Mouse (Mus musculus) forebrain, embryonic 12.5 days (tissue): ENCODE data around the gene Gm13089. TPM values are rescaled to one million over a fixed set of nuclear protein-coding genes. Genes with fewer than 3 reads are reported as not detected.
"Not testable (repeated sequence)": the region's sequence is repeated elsewhere in the genome, so short reads cannot be mapped to it uniquely, and the experiment has no call there.

Source experiments
- ATAC-seq: fragments of 200-750 bp; cut with Nextera tagmentation; 2 replicates; pipeline ENCODE4 v1.8.0; 2017; ENCODE audit warnings: moderate TSS enrichment; ENCODE audit not compliant: low FRiP score
- H3K27ac ChIP-seq: fragments of 300-500 bp; sonication (generic); 2 replicates; pipeline ENCODE4 v1.5.1; 2016; ENCODE audit warnings: mild to moderate bottlenecking
- H3K27me3 ChIP-seq: fragments of 300-500 bp; sonication (generic); 2 replicates; pipeline ENCODE4 v1.6.1; 2016; ENCODE audit warnings: mild to moderate bottlenecking
- H3K36me3 ChIP-seq: fragments of 300-500 bp; sonication (generic); replicated peaks from 2 replicates; pipeline ENCODE4 v1.6.1; 2016; ENCODE audit warnings: mild to moderate bottlenecking
- H3K4me1 ChIP-seq: fragments of 300-500 bp; sonication (generic); 2 replicates; pipeline ENCODE4 v1.6.1; 2016
- H3K4me2 ChIP-seq: fragments of 300-500 bp; sonication (generic); 2 replicates; pipeline ENCODE4 v1.6.1; 2016; ENCODE audit warnings: mild to moderate bottlenecking, moderate library complexity
- H3K4me3 ChIP-seq: fragments of 300-500 bp; sonication (generic); replicated peaks from 2 replicates; pipeline ENCODE4 v1.5.1; 2016; ENCODE audit warnings: mild to moderate bottlenecking
- H3K9ac ChIP-seq: fragments of 300-500 bp; sonication (generic); 2 replicates; pipeline ENCODE4 v1.6.1; 2016; ENCODE audit warnings: mild to moderate bottlenecking
- H3K9me3 ChIP-seq: fragments of 300-500 bp; sonication (generic); 2 replicates; pipeline ENCODE4 v1.6.1; 2016
- WGBS: fragments of 180-500 bp; shearing (Covaris S2); methylation state at CpG from one replicate; pipeline ENCODE4 v1.1.7; 2016; 5-methylcytosine and 5-hydroxymethylcytosine counted together
- polyA plus RNA-seq: library from polyadenylated mRNA; unstranded; fragments of >200 nt; fragmentation: Nextera tagmentation; extraction: Ambion mirVana; gene quantifications from 2 replicates; pipeline ENCODE4 v1.2.1, GENCODE M21; 2016

Gm13089 gene
- polyA plus RNA-seq = not detected in 2 replicates

DNA sequence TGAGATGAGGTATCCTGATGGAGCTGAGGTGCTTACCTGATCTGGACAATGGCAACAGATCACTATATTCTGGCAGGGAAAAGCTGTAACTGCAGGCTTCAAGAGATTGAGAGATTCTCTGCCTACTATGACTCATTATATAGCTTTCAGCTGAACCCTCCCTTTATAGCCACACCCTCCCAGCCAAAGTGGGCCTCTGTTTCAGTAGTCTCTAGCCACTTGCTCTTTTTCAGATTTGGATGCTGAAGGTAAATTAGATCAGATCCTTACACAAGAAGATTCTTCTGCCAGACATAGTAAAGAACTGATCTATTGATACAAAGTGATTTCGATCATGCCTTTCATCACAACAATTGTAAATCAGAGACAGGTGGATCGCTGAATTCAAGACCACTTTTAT lies at the start of gene Gm13089:
Gene Gm13089 (minus strand): TSS at position 101 of the 400 bp plus-strand sequence.
- Histone ChIP-seq H3K27ac (no peak within 1 kb of the TSS), H3K36me3 (no peaks in the 10 kb centered on the region), H3K9me3 (peaks cover 50% of the 10 kb centered on the region), H3K9ac (no peak within 1 kb of the TSS), H3K4me2 (no peak within 1 kb of the TSS), H3K4me3 (no peak within 1 kb of the TSS), H3K4me1 (no peaks in the 10 kb centered on the region), H3K27me3 (no peaks in the 10 kb centered on the region)
- WGBS = 81% methylated on average over 2 of the region's 2 CpGs
- ATAC-seq = no peak

DNA sequence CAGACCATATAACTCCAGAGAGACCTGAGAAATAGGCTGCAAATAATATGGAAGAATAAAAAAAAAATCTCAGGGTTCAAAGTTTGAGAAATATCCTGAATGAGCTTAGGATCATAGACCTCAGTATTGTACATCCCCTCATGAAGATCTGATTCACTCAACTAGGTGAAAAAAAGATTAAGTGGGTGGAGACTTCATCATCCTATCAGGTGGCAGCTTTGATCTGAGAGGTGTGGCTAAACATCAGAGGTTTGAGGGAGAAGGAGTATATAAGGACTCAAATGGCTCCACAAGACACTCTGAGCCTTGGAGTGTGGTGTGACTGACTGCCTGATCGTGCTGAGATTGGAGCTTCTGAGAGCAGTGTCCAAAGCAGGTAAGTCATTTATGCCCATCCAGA lies 16.6 kb upstream of the Gm13089 start, which contains the start of gene Gm13078:
Gene Gm13078 (plus strand): TSS at position 301 of the 400 bp plus-strand sequence.
- no peaks in the 10 kb centered on the region for H3K27me3 ChIP-seq
- H3K4me1 ChIP-seq = no peaks in the 10 kb centered on the region
- 79% methylated on average over 1 of the region's 1 CpGs for WGBS
- H3K9ac ChIP-seq = no peak within 1 kb of the TSS
- H3K4me3 ChIP-seq = no peak within 1 kb of the TSS
- H3K27ac ChIP-seq = no peak within 1 kb of the TSS
- no peaks in the 10 kb centered on the region for H3K36me3 ChIP-seq
- no peak for ATAC-seq
- H3K4me2 ChIP-seq = no peak within 1 kb of the TSS
- H3K9me3 ChIP-seq = peaks cover 46% of the 10 kb centered on the region

DNA sequence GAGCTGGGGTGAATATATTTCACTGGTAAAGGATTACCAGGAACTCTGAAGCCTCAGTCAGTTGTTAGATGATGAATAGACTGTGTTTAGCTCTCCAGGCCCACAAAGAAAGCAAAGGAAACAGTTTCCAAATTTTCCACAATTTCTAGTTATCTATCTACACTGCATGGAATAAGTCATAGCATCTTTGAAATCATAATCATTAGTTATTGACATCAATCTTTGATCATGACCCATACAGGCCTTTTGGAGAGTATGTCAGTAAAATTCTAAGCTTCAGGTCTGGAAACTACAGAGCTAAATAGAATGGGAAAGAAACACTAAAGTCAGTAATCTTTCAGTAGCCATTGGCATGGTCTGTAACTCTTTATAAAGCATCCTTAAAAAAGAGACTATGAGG lies 45.4 kb downstream of the Gm13089 start, which contains the start of gene Gm13088:
Gene Gm13088 (minus strand): TSS at position 101 of the 400 bp plus-strand sequence.
- not testable (repeated sequence) for H3K27me3 ChIP-seq, H3K36me3 ChIP-seq, H3K4me1 ChIP-seq, H3K4me3 ChIP-seq, ATAC-seq, H3K9ac ChIP-seq, H3K4me2 ChIP-seq, H3K27ac ChIP-seq
- 0 out of 2 replicates have a peak, but pooled peaks cover 10% of the 10 kb centered on the region for H3K9me3 ChIP-seq

Other genes with a start within 250 kb of the Gm13089 start
- gene Gm13043, start 191.4 kb downstream of the Gm13089 start, polyA plus RNA-seq = not detected in 2 replicates
- not detected in 2 replicates for gene Gm13040, start 166.8 kb downstream of the Gm13089 start, polyA plus RNA-seq
- not detected in 2 replicates for gene BC080695, start 151.0 kb downstream of the Gm13089 start, polyA plus RNA-seq
- not detected in 2 replicates for gene Gm13057, start 151.0 kb downstream of the Gm13089 start, polyA plus RNA-seq
- gene Gm13083, start 87.7 kb downstream of the Gm13089 start, polyA plus RNA-seq = not detected in 2 replicates
- not detected in 2 replicates for gene Gm13088, start 45.5 kb downstream of the Gm13089 start, polyA plus RNA-seq
- gene Gm13078, start 16.7 kb upstream of the Gm13089 start, polyA plus RNA-seq = not detected in 2 replicates
- gene Gm13023, start 86.6 kb upstream of the Gm13089 start, polyA plus RNA-seq = not detected in 2 replicates
- gene Gm13084, start 113.4 kb upstream of the Gm13089 start, polyA plus RNA-seq = not detected in 2 replicates
- not detected in 2 replicates for gene Gm13103, start 143.8 kb upstream of the Gm13089 start, polyA plus RNA-seq
- gene Pramef6, start 197.7 kb upstream of the Gm13089 start, polyA plus RNA-seq = not detected in 2 replicates
- gene Pramef25, start 248.3 kb upstream of the Gm13089 start, polyA plus RNA-seq = not detected in 2 replicates